Mouse (Mus musculus): Measurements from ENCODE around the gene Dnajc13. TPM values are rescaled to one million over a fixed set of nuclear protein-coding genes. Genes with fewer than 3 reads are reported as not detected.

The Dnajc13 gene
- polyA plus RNA-seq, 1 experiment, result 19.4 TPM

- no peak for TF ChIP-seq CTCF (IDR thresholded peaks at IDR 0.05; ENCODE audit: insufficient read depth, low read length)
- no peak for DNase-seq
- Histone ChIP-seq H3K4me3 (replicated peaks; ENCODE audit: extremely low read depth, low read depth, low read length) (no peak overlapping the region), H3K4me1 (ENCODE audit: control insufficient read depth, insufficient read depth, low read length) (no peaks in the 10 kb centered on the region)
- WGBS, result 66% methylated on average over 7 of the region's 7 CpGs
Observed at GRCm38 (mm10) chr9:104146683-104147082, 116.0 kb downstream of the Dnajc13 start.

GRCm38 (mm10) chr9:104144314-104144996, 118.3 kb downstream of the Dnajc13 start:
- no peaks in the 10 kb centered on the region for H3K4me1 ChIP-seq (ENCODE audit: control insufficient read depth, insufficient read depth, low read length)
- H3K4me3 ChIP-seq (replicated peaks; ENCODE audit: extremely low read depth, low read depth, low read length), result no peak overlapping the region
- DNase-seq, result no peak
- peak; percentile 58 for TF ChIP-seq CTCF (IDR thresholded peaks at IDR 0.05; ENCODE audit: insufficient read depth, low read length)
- TF ChIP-seq POLR2A (IDR thresholded peaks at IDR 0.05; ENCODE audit: borderline replicate concordance, extremely low read depth, low read depth, low read length), result no peak
- 85% methylated on average over 8 of the region's 8 CpGs for WGBS

GRCm38 (mm10) chr9:104142805-104143204, 119.9 kb downstream of the Dnajc13 start:
- DNase-seq, result no peak
- no peak for TF ChIP-seq CTCF (IDR thresholded peaks at IDR 0.05; ENCODE audit: insufficient read depth, low read length)
- no peak for TF ChIP-seq POLR2A (IDR thresholded peaks at IDR 0.05; ENCODE audit: borderline replicate concordance, extremely low read depth, low read depth, low read length)
- no peak overlapping the region for H3K4me3 ChIP-seq (replicated peaks; ENCODE audit: extremely low read depth, low read depth, low read length)
- no peaks in the 10 kb centered on the region for H3K4me1 ChIP-seq (ENCODE audit: control insufficient read depth, insufficient read depth, low read length)
- WGBS, result 69% methylated on average over 14 of the region's 14 CpGs

GRCm38 (mm10) chr9:104140351-104140750, 122.4 kb downstream of the Dnajc13 start:
- 68% methylated on average over 6 of the region's 6 CpGs for WGBS
- Histone ChIP-seq H3K4me3 (replicated peaks; ENCODE audit: extremely low read depth, low read depth, low read length) (no peak overlapping the region), H3K4me1 (ENCODE audit: control insufficient read depth, insufficient read depth, low read length) (no peaks in the 10 kb centered on the region)
- no peak for DNase-seq
- TF ChIP-seq POLR2A (IDR thresholded peaks at IDR 0.05; ENCODE audit: borderline replicate concordance, extremely low read depth, low read depth, low read length) (no peak), CTCF (IDR thresholded peaks at IDR 0.05; ENCODE audit: insufficient read depth, low read length) (no peak)

GRCm38 (mm10) chr9:104130141-104130755, 132.5 kb downstream of the Dnajc13 start:
- Histone ChIP-seq H3K4me3 (replicated peaks; ENCODE audit: extremely low read depth, low read depth, low read length) (no peak overlapping the region), H3K4me1 (ENCODE audit: control insufficient read depth, insufficient read depth, low read length) (no peaks in the 10 kb centered on the region)
- TF ChIP-seq POLR2A (IDR thresholded peaks at IDR 0.05; ENCODE audit: borderline replicate concordance, extremely low read depth, low read depth, low read length) (no peak), CTCF (IDR thresholded peaks at IDR 0.05; ENCODE audit: insufficient read depth, low read length) (no peak)
- no peak for DNase-seq
- WGBS, result 71% methylated on average over 9 of the region's 9 CpGs

GRCm38 (mm10) chr9:104128110-104128509, 134.6 kb downstream of the Dnajc13 start:
- Histone ChIP-seq H3K4me3 (replicated peaks; ENCODE audit: extremely low read depth, low read depth, low read length) (no peak overlapping the region), H3K4me1 (ENCODE audit: control insufficient read depth, insufficient read depth, low read length) (no peaks in the 10 kb centered on the region)
- DNase-seq, result no peak
- 87% methylated on average over 2 of the region's 2 CpGs for WGBS
- no peak for TF ChIP-seq CTCF (IDR thresholded peaks at IDR 0.05; ENCODE audit: insufficient read depth, low read length)
- no peak for TF ChIP-seq POLR2A (IDR thresholded peaks at IDR 0.05; ENCODE audit: borderline replicate concordance, extremely low read depth, low read depth, low read length)

- DNase-seq, result no peak
Observed at GRCm38 (mm10) chr9:104126833-104127232, 135.9 kb downstream of the Dnajc13 start, which contains the start of gene Ackr4. Gene Ackr4 (minus strand): TSS chr9:104126933.

GRCm38 (mm10) chr9:104123622-104124021, 139.1 kb downstream of the Dnajc13 start:
- DNase-seq, result no peak
- TF ChIP-seq POLR2A (IDR thresholded peaks at IDR 0.05; ENCODE audit: borderline replicate concordance, extremely low read depth, low read depth, low read length) (no peak), CTCF (IDR thresholded peaks at IDR 0.05; ENCODE audit: insufficient read depth, low read length) (no peak)
- no peaks in the 10 kb centered on the region for H3K4me1 ChIP-seq (ENCODE audit: control insufficient read depth, insufficient read depth, low read length)
- H3K4me3 ChIP-seq (replicated peaks; ENCODE audit: extremely low read depth, low read depth, low read length), result no peak overlapping the region
- 46% methylated on average over 5 of the region's 5 CpGs for WGBS

More at GRCm38 (mm10) chr9:104126833-104127232, 135.9 kb downstream of the Dnajc13 start, which contains the start of gene Ackr4:
- Histone ChIP-seq H3K4me1 (ENCODE audit: control insufficient read depth, insufficient read depth, low read length) (no peaks in the 10 kb centered on the region), H3K4me3 (replicated peaks; ENCODE audit: extremely low read depth, low read depth, low read length) (no peak within 1 kb of the TSS)
- 88% methylated on average over 3 of the region's 3 CpGs for WGBS
- TF ChIP-seq POLR2A (IDR thresholded peaks at IDR 0.05; ENCODE audit: borderline replicate concordance, extremely low read depth, low read depth, low read length), result no peak
- no peak for TF ChIP-seq CTCF (IDR thresholded peaks at IDR 0.05; ENCODE audit: insufficient read depth, low read length)

- Histone ChIP-seq H3K4me1 (ENCODE audit: control insufficient read depth, insufficient read depth, low read length) (no peaks in the 10 kb centered on the region), H3K4me3 (replicated peaks; ENCODE audit: extremely low read depth, low read depth, low read length) (no peak overlapping the region)
- TF ChIP-seq CTCF (IDR thresholded peaks at IDR 0.05; ENCODE audit: insufficient read depth, low read length) (no peak), POLR2A (IDR thresholded peaks at IDR 0.05; ENCODE audit: borderline replicate concordance, extremely low read depth, low read depth, low read length) (no peak)
- no peak for DNase-seq
- WGBS, result 60% methylated on average over 5 of the region's 5 CpGs
Observed at GRCm38 (mm10) chr9:104123101-104123500, 139.6 kb downstream of the Dnajc13 start.

- Histone ChIP-seq H3K4me3 (replicated peaks; ENCODE audit: extremely low read depth, low read depth, low read length) (no peak overlapping the region), H3K4me1 (ENCODE audit: control insufficient read depth, insufficient read depth, low read length) (no peaks in the 10 kb centered on the region)
- 89% methylated on average over 5 of the region's 5 CpGs for WGBS
- TF ChIP-seq POLR2A (IDR thresholded peaks at IDR 0.05; ENCODE audit: borderline replicate concordance, extremely low read depth, low read depth, low read length), result no peak
- no peak for TF ChIP-seq CTCF (IDR thresholded peaks at IDR 0.05; ENCODE audit: insufficient read depth, low read length)
- DNase-seq, result no peak
Observed at GRCm38 (mm10) chr9:104109151-104109550, 153.6 kb downstream of the Dnajc13 start.
